Mouse (Mus musculus) retina, postnatal 7 days (tissue): ENCODE measurements around the gene Ccdc103.

ENCODE experiments used
- DNase-seq: peaks from one replicate; pipeline ENCODE4 v3.0.0-alpha.2; 2012; ENCODE audit warnings: low read depth, low spot score

Gene Ccdc103

GRCm38 (mm10) chr11:102890096-102890495 lies 9.1 kb downstream of the Ccdc103 start:
- no peak for DNase-seq

GRCm38 (mm10) chr11:102893015-102893651 lies 12.1 kb downstream of the Ccdc103 start:
- DNase-seq: no peak

DNA sequence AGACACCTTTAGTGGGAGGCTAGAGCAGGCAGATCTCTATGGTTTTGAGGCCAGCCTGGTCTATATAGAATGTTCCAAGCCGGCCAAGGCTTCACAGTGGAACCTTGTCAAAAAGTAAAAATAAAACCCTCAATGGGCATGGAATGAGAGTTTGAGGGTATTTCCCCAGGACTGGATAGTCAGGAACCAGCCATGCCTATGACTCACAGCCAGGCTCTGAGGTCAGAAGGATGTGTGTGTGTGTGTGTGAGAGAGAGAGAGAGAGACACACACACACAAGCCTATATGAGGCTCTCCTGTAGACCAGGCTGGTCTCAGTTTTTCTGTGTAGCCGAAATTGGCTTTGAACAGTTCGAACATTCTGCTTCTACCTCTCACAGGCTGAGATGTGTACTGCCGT lies 13.7 kb downstream of the Ccdc103 start:
- DNase-seq: no peak

- DNase-seq: no peak
Observed at GRCm38 (mm10) chr11:102895779-102896178, 14.8 kb downstream of the Ccdc103 start.

DNA sequence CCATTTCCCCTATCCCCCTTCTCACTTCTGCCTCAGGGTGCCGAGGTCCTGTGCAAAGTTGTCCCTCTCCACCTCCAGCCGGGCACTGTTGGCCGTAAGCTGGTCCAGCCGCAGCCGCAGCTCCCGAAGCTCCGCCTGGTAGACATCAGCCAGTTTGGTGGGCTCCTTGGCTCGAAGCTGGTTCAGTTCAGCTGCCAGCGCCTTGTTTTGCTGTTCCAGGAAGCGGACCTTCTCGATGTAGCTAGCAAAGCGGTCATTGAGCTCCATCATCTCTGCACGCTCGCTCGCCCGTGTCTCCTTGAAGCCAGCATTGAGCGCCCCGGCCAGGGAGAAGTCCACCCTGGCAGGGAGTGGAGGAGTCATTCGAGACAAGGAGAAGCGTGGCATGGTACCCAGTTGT lies 15.6 kb downstream of the Ccdc103 start:
- DNase-seq: no peak

DNA sequence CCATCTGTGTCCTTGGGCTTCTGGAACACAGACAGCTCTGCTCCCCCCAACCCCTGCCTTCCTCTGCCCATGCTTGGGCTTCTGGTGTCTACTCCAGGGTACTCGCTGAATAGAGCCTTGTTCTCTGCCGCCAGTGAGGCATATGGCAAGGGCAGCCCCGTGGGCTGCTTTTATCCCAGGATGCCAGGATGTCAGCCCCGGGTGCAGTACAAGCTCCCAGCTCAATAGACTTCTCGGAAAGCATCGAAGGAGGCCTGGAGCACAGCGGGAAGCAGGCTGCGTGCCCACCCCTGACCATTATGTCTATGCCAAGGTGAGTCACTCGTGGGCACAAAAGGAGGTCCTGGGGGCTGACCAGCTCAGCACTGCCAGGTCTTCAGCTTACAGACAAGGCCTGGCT lies 17.4 kb downstream of the Ccdc103 start:
- no peak for DNase-seq

DNA sequence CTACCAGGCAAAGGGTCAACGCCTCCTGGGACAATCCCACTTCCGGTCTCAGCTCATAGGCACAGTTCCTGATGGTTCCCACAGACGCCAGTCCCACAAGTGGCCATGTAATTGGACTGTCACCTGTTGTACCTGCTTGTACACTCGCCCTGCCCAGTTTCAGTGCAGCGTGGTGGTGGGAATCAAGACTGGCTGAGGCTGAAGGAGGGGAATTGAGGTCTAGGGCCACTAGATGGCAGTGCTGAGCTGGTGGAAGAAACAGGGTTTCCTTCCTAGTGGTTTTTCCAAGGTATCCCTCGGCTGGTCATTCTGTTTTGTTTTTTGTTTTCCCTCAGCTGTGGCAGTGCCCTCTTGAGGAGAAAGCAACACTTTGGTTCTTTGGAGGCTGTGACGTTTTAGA lies 19.8 kb downstream of the Ccdc103 start, which contains the start of gene Gfap:
Gene Gfap (minus strand): TSS at position 150 of the 400 bp plus-strand sequence.
- peak; percentile 75 for DNase-seq

DNA sequence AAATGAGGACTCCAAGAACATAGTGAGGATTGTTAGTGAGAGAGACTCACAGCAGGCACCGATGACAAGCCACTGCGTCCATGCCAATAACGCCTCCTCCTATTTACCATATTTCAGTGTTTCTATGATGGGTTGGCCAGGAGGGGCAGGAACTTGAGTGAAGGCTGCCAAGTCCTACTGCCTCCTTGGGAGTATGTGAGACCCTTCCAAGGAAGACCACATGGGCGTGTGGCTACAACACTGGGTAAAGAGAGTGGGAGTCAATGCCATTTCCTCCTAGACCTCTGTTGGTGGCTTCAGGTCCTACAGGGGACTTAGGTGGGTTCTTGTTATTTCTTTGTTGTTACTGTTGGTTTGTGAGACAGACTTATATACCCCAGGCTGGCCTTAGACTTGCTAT lies 20.2 kb downstream of the Ccdc103 start:
- no peak for DNase-seq

- DNase-seq: no peak
Observed at GRCm38 (mm10) chr11:102902107-102902506, 21.1 kb downstream of the Ccdc103 start.

DNA sequence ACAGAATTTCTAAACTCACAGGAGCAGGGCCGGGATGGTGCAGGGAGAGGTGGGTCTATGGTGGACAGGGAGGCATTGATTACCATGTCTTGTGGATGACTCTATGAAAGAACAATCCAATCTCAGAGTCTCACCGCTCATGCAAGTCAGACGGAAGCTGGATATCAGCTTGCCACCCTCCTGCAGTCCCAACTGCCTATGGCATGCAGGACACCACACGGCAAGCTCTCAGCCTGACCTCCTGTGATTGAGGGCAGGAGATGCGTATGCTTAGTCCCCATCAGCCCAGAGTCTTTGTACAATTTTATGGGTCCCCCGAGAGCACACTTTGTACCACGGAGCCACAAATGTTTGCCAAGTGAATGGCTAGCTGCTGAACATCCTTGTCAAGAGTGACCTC lies 22.6 kb downstream of the Ccdc103 start:
- DNase-seq: no peak

GRCm38 (mm10) chr11:102911376-102911775 lies 30.4 kb downstream of the Ccdc103 start:
- no peak for DNase-seq

- no peak for DNase-seq
Observed at GRCm38 (mm10) chr11:102915380-102915779, 34.4 kb downstream of the Ccdc103 start.

- DNase-seq: no peak
Observed at GRCm38 (mm10) chr11:102918077-102918476, 37.1 kb downstream of the Ccdc103 start.

DNA sequence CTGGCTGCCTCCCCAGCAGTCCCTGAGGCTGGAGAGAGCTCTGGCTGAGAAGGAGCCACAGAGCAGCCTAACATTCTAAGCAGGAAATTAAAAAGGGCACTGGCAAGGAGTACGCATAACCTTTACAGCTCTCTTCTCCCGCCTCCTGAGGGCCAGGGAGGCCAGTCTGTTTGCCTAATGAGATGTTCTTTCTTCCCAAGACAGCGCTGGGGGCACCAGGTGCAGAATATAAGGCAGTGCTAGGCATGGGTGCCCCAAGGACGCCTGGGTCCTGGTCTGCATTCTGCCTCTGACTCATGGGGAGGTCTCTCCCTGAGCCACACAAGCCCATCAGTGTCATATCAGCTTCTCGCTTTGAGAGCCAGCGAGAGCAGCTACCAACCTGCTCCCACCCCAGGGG lies 40.5 kb downstream of the Ccdc103 start:
- DNase-seq: no peak

DNA sequence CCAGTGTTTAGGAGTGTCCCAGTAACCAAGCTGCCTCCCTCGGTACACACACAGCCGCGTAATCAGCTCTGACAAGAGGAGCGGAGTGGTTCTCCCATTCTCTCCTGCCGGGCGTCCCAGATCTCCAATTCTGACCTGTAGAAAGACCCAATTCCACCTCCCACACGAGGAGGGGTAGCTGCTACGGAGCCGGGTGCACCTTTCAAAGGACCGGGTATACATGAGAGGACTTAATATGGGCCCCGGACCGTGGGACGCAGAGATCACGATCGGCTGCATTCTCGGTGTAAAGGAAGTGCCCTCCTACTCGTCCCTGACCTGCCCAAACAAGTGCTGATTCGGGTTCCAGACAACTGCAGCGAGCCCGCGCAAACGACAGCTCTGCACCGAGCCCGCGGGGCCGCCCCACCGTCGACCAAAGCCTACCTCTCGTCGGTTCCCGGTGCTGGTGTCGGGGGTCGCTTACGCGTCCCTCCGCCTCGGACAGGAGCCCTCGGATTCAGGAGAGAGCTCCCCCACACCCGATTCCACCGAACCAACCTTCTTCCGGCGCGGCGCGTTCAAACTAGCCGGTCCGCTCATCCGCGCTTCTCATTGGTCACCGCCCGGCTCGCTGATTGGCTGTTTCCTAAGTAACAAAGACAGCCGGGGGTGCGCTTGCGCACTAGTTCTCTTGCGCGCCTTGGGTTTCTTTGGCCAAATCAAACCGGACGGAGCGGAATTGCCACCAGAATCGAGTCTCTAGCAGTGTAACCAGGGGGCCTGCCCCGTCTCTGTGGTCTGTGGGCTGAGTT lies 43.8 kb downstream of the Ccdc103 start, which contains the start of gene Kif18b:
Gene Kif18b (minus strand): TSS at position 568 of the 794 bp plus-strand sequence.
- peak; percentile 92 for DNase-seq

DNA sequence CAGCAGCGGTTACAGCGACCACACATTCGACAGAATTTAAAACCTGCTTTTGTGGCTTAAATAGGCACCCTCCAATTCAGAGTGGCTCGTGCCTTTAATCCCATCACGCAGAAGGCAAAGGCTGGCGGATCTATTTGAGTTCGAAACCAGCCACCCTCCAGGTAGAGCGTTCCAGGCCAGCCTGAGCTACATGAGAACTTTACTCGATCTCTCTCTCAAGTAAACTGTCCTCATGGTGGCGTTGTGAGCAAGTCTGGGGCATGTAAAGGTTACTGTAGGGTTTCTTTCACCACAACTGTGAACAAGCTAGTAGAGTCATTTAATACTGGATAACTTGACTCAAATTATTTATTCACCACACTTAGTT lies 44.3 kb downstream of the Ccdc103 start:
- no peak for DNase-seq

DNA sequence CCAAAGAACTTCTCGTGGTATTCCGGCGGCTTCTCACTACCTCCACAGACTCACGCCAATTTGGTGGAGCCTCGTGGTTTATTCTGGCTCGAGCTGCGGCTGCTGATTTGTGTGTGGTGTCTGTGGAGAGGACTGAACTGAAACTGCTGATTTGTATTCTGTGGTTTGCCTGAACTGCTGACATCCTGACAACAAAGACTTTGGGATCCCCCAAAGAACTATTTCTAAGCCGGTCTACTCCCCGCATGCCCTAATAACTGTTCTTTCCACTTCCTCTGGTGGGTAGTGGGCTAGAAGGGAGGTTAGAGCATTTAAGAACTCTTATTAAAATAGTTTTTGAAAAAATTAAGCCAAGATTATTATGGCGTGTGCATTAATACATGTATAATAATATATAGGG lies 49.7 kb downstream of the Ccdc103 start:
- DNase-seq: no peak
